Mouse (Mus musculus) stomach, postnatal 0 days (tissue): ENCODE results near the gene Enox1.

ENCODE experiments used
- CTCF ChIP-seq: IDR thresholded peaks from 2 replicates; pipeline ENCODE4 v1.5.1; 2016; ENCODE audit warnings: antibody characterized with exemption, low read depth, mild to moderate bottlenecking, moderate library complexity
- EP300 ChIP-seq: optimal IDR thresholded peaks from 2 replicates; pipeline ENCODE3; 2016; ENCODE audit warnings: antibody characterized with exemption

GRCm38 (mm10) chr14:77662273-77662672 is 505.7 kb downstream of the Enox1 start:
- TF ChIP-seq CTCF (no peak), EP300 (no peak)
